ENCODE assay signal across 8 mouse cellular contexts in genomic region chr5:37893639-37894550, GRCm38 (mm10).
A peak's percentile ranks its signal among the peaks of the same experiment; 100 is the strongest.
DNase-seq lines count a peak whose midpoint lies in the region; ATAC-seq lines count a peak whose summit lies in the region.

No protein-coding gene starts in this region.

- no peak overlapping the region for H3K27ac ChIP-seq in embryonic facial prominence, embryonic 14.5 days (replicated peaks; ENCODE audit: low read depth, low read length)
- no peak overlapping the region for H3K27ac ChIP-seq in hindbrain, embryonic 15.5 days (replicated peaks)
- no peak overlapping the region for H3K27ac ChIP-seq in midbrain, embryonic 16.5 days (ENCODE audit: low read length)

- H3K27me3 ChIP-seq in embryonic facial prominence, embryonic 14.5 days (replicated peaks; ENCODE audit: control insufficient read depth, insufficient read depth, low read length), result peaks cover 57% of the 10 kb centered on the region
- H3K27me3 ChIP-seq in hindbrain, embryonic 15.5 days, result peaks cover 58% of the 10 kb centered on the region
- H3K27me3 ChIP-seq in midbrain, embryonic 16.5 days (ENCODE audit: control insufficient read depth, insufficient read depth, low read depth, low read length), result peaks cover 33% of the 10 kb centered on the region

- H3K9me3 ChIP-seq in embryonic facial prominence, embryonic 14.5 days (ENCODE audit: control insufficient read depth, low read length), result no peaks in the 10 kb centered on the region
- no peaks in the 10 kb centered on the region for H3K9me3 ChIP-seq in hindbrain, embryonic 15.5 days
- no peaks in the 10 kb centered on the region for H3K9me3 ChIP-seq in midbrain, embryonic 16.5 days (replicated peaks; ENCODE audit: control insufficient read depth, low read length, poor library complexity, severe bottlenecking)

- peaks cover 26% of the 10 kb centered on the region; the same call in 1 of the 2 replicates for H3K4me1 ChIP-seq in embryonic facial prominence, embryonic 14.5 days (ENCODE audit: control insufficient read depth, insufficient read depth, low read length)
- peaks cover 36% of the 10 kb centered on the region for H3K4me1 ChIP-seq in hindbrain, embryonic 15.5 days (replicated peaks)
- H3K4me1 ChIP-seq in midbrain, embryonic 16.5 days (ENCODE audit: control insufficient read depth, insufficient read depth, low read length), result peaks cover 22% of the 10 kb centered on the region

- H3K9ac ChIP-seq in embryonic facial prominence, embryonic 14.5 days (ENCODE audit: low read depth, low read length), result no peak overlapping the region
- H3K9ac ChIP-seq in hindbrain, embryonic 15.5 days, result no peak overlapping the region
- peak overlapping the region; percentile 35 for H3K9ac ChIP-seq in midbrain, embryonic 16.5 days (ENCODE audit: low read depth, low read length)

- H3K4me2 ChIP-seq in embryonic facial prominence, embryonic 14.5 days (ENCODE audit: low read depth, low read length), result peak overlapping the region; percentile 53
- H3K4me2 ChIP-seq in hindbrain, embryonic 15.5 days, result peak overlapping the region; percentile 51
- peak overlapping the region; percentile 53 for H3K4me2 ChIP-seq in midbrain, embryonic 16.5 days (ENCODE audit: low read length)

- no peaks in the 10 kb centered on the region for H3K36me3 ChIP-seq in embryonic facial prominence, embryonic 14.5 days (ENCODE audit: control insufficient read depth, insufficient read depth, low read length)
- H3K36me3 ChIP-seq in hindbrain, embryonic 15.5 days, result no peaks in the 10 kb centered on the region
- no peaks in the 10 kb centered on the region for H3K36me3 ChIP-seq in midbrain, embryonic 16.5 days (ENCODE audit: control insufficient read depth, insufficient read depth, low read length)

- 2% methylated on average over 35 of the region's 36 CpGs for WGBS in embryonic facial prominence, embryonic 14.5 days
- WGBS in hindbrain, embryonic 15.5 days, result 4% methylated on average over 36 of the region's 36 CpGs
- WGBS in midbrain, embryonic 16.5 days, result 5% methylated on average over 36 of the region's 36 CpGs

- H3K4me3 ChIP-seq in embryonic facial prominence, embryonic 14.5 days (ENCODE audit: low read depth, low read length), result peak overlapping the region; percentile 28
- 0 out of 2 replicates have a peak overlapping the region, but pooled peaks have one; percentile 12 for H3K4me3 ChIP-seq in hindbrain, embryonic 15.5 days
- peak overlapping the region; percentile 23 for H3K4me3 ChIP-seq in midbrain, embryonic 16.5 days (ENCODE audit: low read depth, low read length)

- ATAC-seq in embryonic facial prominence, embryonic 14.5 days (ENCODE audit: low read depth), result peak; percentile 84
- ATAC-seq in hindbrain, embryonic 15.5 days (ENCODE audit: low FRiP score, low read depth), result 0 out of 2 replicates have a peak, but pooled peaks have one; percentile 24
- peak; percentile 46 for ATAC-seq in midbrain, embryonic 16.5 days
- no peak for ATAC-seq in monocyte, adult 5-6 weeks (replicated peaks; ENCODE audit: insufficient number of reproducible peaks, low FRiP score, low TSS enrichment, poor library complexity, severe bottlenecking)

- DNase-seq in heart, adult 18-20 months, result peak; percentile 18 to 33
- no peak for DNase-seq in heart, adult 8-10 months (ENCODE audit: low spot score)
- peak; percentile 95 for DNase-seq in embryonic facial prominence, embryonic 14.5 days (ENCODE audit: low spot score)
- DNase-seq in right cerebral cortex, postnatal 4 days, result no peak
- DNase-seq in right cerebral cortex, postnatal 10 days (ENCODE audit: low spot score in 2 of 2), result no peak

Comparison
In these comparisons a context has a peak if more than half of its experiments do, and no peak if none do; other contexts are left out.
1. DNase-seq: peak in heart, adult 18-20 months (2 of 2) and embryonic facial prominence, embryonic 14.5 days (single experiment); none in heart, adult 8-10 months (single experiment), right cerebral cortex, postnatal 4 days (single experiment) and right cerebral cortex, postnatal 10 days (0 of 2).
2. Peak in every context shown above with its lines, with median percentiles within 50 percentile points of each other: H3K4me2 ChIP-seq and H3K4me3 ChIP-seq.